Mouse (Mus musculus): ENCODE results near the gene A4gnt. TPM values are rescaled to one million over a fixed set of nuclear protein-coding genes. Genes with fewer than 3 reads are reported as not detected.
A peak's percentile ranks its signal among the peaks of the same experiment; 100 is the strongest.

A4gnt gene
- polyA plus RNA-seq, 1 experiment, result not detected

DNA sequence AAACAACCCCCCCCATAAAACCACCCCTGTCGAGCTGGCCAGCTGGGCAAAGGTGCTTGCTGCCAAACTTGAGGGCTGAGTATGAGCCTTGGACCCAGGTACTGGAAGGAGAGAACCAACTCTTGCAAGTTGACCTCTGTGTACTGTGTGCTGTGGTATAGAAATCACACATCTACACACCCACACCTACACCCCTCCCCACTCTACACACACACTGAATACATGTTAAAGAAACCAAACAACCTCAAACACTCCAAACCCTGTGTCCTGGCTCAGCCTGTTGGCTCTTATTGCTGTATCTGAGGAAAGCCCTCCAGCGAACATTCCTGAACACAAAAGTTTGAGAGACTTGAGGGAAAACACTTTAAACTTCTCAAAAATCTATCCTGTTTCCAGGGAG lies 10.7 kb downstream of the A4gnt start:
- H3K27me3 ChIP-seq (ENCODE audit: control insufficient read depth, insufficient read depth, insufficient read length), result no peaks in the 10 kb centered on the region
- no peak overlapping the region for H3ac ChIP-seq (ENCODE audit: control insufficient read depth, insufficient read length)
- no peaks in the 10 kb centered on the region for H3K36me3 ChIP-seq (ENCODE audit: control insufficient read depth, insufficient read depth)
- TF ChIP-seq POLR2AphosphoS2 (IDR thresholded peaks at IDR 0.05; ENCODE audit: insufficient read length, low read depth), result no peak
- TF ChIP-seq E2F4 (IDR thresholded peaks at IDR 0.05; ENCODE audit: insufficient read depth), result no peak
- TF ChIP-seq MAX (IDR thresholded peaks at IDR 0.05; ENCODE audit: low read depth), result no peak
- no peak for TF ChIP-seq TCF12 (IDR thresholded peaks at IDR 0.05; ENCODE audit: insufficient read depth, poor library complexity, severe bottlenecking)
- no peak for TF ChIP-seq USF1 (IDR thresholded peaks at IDR 0.05; ENCODE audit: low read depth)
- TF ChIP-seq REST (IDR thresholded peaks at IDR 0.05; ENCODE audit: insufficient read depth, insufficient read length), result no peak
- no peak for TF ChIP-seq MYOG (IDR thresholded peaks at IDR 0.05; ENCODE audit: control insufficient read depth in 1 of 3, insufficient read depth in 1 of 3, insufficient read length in 2 of 3, low read depth in 2 of 3)
- TF ChIP-seq MYOD1 (IDR thresholded peaks at IDR 0.05; ENCODE audit: control insufficient read depth in 1 of 3, insufficient read length in 2 of 3, low read depth in 2 of 3), result no peak
- TF ChIP-seq TCF3 (IDR thresholded peaks at IDR 0.05; ENCODE audit: insufficient read length, low read depth), result no peak
- no peak for TF ChIP-seq POLR2A (IDR thresholded peaks at IDR 0.05; ENCODE audit: insufficient read length, low read depth)
- TF ChIP-seq CEBPB (IDR thresholded peaks at IDR 0.05; ENCODE audit: insufficient read depth, poor library complexity, severe bottlenecking), result no peak
- TF ChIP-seq SRF (IDR thresholded peaks at IDR 0.05; ENCODE audit: control insufficient read depth, insufficient read length, low read depth), result no peak
- H3K79me2 ChIP-seq (ENCODE audit: control insufficient read depth, insufficient read depth), result no peaks in the 10 kb centered on the region
- H3K4me2 ChIP-seq (ENCODE audit: low read depth), result no peak overlapping the region
- H3K4me3 ChIP-seq, result no peak overlapping the region

DNA sequence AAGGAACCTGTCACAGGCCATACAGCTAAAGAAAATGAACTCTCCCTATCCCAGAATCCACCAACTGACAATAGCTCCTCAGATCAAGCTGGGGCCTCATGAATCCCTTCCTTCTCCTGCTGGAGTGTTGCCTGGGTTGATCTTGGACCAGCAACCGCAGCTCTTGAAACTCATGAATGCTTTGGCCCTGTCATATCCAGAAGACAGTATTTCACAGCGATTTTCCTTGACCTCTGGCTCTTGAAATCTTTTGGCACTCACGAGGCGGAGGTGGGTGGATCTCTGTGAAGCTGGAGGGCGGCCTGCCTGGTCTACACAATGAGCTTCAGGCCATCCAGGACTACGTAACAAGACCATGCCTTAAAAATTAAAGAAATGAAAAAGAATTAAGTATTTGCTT lies 11.8 kb downstream of the A4gnt start:
- TF ChIP-seq SRF (IDR thresholded peaks at IDR 0.05; ENCODE audit: control insufficient read depth, insufficient read length, low read depth), result no peak
- TF ChIP-seq POLR2AphosphoS2 (IDR thresholded peaks at IDR 0.05; ENCODE audit: insufficient read length, low read depth), result no peak
- no peak for TF ChIP-seq E2F4 (IDR thresholded peaks at IDR 0.05; ENCODE audit: insufficient read depth)
- no peak for TF ChIP-seq USF1 (IDR thresholded peaks at IDR 0.05; ENCODE audit: low read depth)
- no peak for TF ChIP-seq TCF12 (IDR thresholded peaks at IDR 0.05; ENCODE audit: insufficient read depth, poor library complexity, severe bottlenecking)
- TF ChIP-seq MAX (IDR thresholded peaks at IDR 0.05; ENCODE audit: low read depth), result no peak
- H3K4me2 ChIP-seq (ENCODE audit: low read depth), result no peak overlapping the region
- no peak overlapping the region for H3ac ChIP-seq (ENCODE audit: control insufficient read depth, insufficient read length)
- H3K36me3 ChIP-seq (ENCODE audit: control insufficient read depth, insufficient read depth), result no peaks in the 10 kb centered on the region
- H3K4me3 ChIP-seq, result no peak overlapping the region
- peaks cover 2% of the 10 kb centered on the region for H3K79me2 ChIP-seq (ENCODE audit: control insufficient read depth, insufficient read depth)
- H3K27me3 ChIP-seq (ENCODE audit: control insufficient read depth, insufficient read depth, insufficient read length), result no peaks in the 10 kb centered on the region

DNA sequence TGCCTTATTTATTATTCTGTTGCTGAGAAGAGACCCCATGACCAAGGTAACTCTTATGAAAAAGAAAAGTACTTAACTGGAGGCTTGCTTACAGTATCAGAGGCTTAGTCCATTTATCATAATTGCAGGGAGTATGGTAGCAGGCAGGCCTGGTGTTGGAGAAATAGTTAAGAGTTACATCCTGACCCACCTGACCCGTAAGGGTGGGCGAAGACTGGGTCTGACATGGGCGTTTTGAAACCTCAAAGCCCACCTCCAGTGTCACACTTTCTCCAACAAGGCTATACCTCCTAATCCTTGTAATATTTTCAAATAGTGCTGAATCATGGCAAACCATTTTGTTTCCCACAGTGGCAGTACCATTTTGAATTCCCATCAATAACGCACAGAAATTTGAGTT lies 16.3 kb downstream of the A4gnt start:
- H3K36me3 ChIP-seq (ENCODE audit: control insufficient read depth, insufficient read depth), result no peaks in the 10 kb centered on the region
- no peaks in the 10 kb centered on the region for H3K27me3 ChIP-seq (ENCODE audit: control insufficient read depth, insufficient read depth, insufficient read length)
- H3K4me2 ChIP-seq (ENCODE audit: low read depth), result peak overlapping the region; percentile 66
- TF ChIP-seq MYOD1 (IDR thresholded peaks at IDR 0.05; ENCODE audit: control insufficient read depth in 1 of 3, insufficient read length in 2 of 3, low read depth in 2 of 3) (no peak), POLR2AphosphoS2 (IDR thresholded peaks at IDR 0.05; ENCODE audit: insufficient read length, low read depth) (no peak), MAX (IDR thresholded peaks at IDR 0.05; ENCODE audit: low read depth) (no peak), POLR2A (IDR thresholded peaks at IDR 0.05; ENCODE audit: insufficient read length, low read depth) (no peak), TCF3 (IDR thresholded peaks at IDR 0.05; ENCODE audit: insufficient read length, low read depth) (no peak), CEBPB (IDR thresholded peaks at IDR 0.05; ENCODE audit: insufficient read depth, poor library complexity, severe bottlenecking) (no peak), SRF (IDR thresholded peaks at IDR 0.05; ENCODE audit: control insufficient read depth, insufficient read length, low read depth) (no peak), USF1 (IDR thresholded peaks at IDR 0.05; ENCODE audit: low read depth) (no peak), E2F4 (IDR thresholded peaks at IDR 0.05; ENCODE audit: insufficient read depth) (no peak), REST (IDR thresholded peaks at IDR 0.05; ENCODE audit: insufficient read depth, insufficient read length) (no peak), TCF12 (IDR thresholded peaks at IDR 0.05; ENCODE audit: insufficient read depth, poor library complexity, severe bottlenecking) (no peak), MYOG (IDR thresholded peaks at IDR 0.05; ENCODE audit: control insufficient read depth in 1 of 3, insufficient read depth in 1 of 3, insufficient read length in 2 of 3, low read depth in 2 of 3) (no peak)
- H3K79me2 ChIP-seq (ENCODE audit: control insufficient read depth, insufficient read depth), result peaks cover 43% of the 10 kb centered on the region
- no peak overlapping the region for H3ac ChIP-seq (ENCODE audit: control insufficient read depth, insufficient read length)
- peak overlapping the region; percentile 87 for H3K4me3 ChIP-seq

DNA sequence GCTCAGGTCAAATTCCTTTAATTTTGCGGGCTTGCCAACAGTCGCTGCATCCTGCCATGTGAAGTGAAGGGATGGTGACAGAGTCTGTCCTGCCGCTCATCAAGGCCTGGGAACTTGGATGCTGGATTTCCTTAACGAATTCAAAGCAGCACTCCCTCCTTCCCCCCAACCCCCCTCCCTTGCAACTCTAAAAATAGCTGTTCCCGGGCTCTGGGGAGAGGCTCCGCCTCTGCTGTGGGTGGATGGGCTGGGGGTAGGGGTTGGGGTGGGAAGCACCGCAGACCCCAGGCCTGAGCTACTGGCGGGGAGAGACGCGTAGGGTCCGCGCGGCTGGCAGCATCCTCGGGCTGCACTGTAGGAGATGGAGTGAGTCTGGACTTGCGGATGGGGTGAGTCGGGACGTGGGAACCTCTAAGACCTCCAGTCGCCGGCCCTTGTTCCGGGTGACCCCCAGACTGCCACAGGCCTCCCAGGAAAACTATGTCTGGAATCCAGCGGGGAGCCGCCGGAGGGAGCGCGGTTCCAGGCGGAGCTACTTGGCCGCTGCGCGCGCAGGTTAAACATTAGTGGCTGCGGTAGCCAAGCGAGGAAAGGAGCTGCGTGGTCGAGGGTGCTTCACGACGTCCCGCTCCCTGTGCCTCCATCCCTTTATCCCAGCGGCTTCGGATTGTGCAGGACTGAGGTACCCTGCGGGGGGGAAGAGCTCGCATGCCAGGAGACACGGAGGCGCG lies 17.1 kb downstream of the A4gnt start, which contains the start of gene Dzip1l:
Dzip1l (plus strand) TSS at position 216 of the 731 bp plus-strand sequence.
- peak within 1 kb of the TSS; percentile 87 for H3K4me3 ChIP-seq
- H3K79me2 ChIP-seq (ENCODE audit: control insufficient read depth, insufficient read depth), result peaks cover 47% of the 10 kb centered on the region
- peak within 1 kb of the TSS; percentile 36 for H3ac ChIP-seq (ENCODE audit: control insufficient read depth, insufficient read length)
- H3K4me2 ChIP-seq (ENCODE audit: low read depth), result peak within 1 kb of the TSS; percentile 66
- TF ChIP-seq POLR2A (IDR thresholded peaks at IDR 0.05; ENCODE audit: insufficient read length, low read depth) (peak; percentile 79), REST (IDR thresholded peaks at IDR 0.05; ENCODE audit: insufficient read depth, insufficient read length) (no peak), POLR2AphosphoS2 (IDR thresholded peaks at IDR 0.05; ENCODE audit: insufficient read length, low read depth) (peak; percentile 71)
- no peaks in the 10 kb centered on the region for H3K27me3 ChIP-seq (ENCODE audit: control insufficient read depth, insufficient read depth, insufficient read length)
- no peaks in the 10 kb centered on the region for H3K36me3 ChIP-seq (ENCODE audit: control insufficient read depth, insufficient read depth)

DNA sequence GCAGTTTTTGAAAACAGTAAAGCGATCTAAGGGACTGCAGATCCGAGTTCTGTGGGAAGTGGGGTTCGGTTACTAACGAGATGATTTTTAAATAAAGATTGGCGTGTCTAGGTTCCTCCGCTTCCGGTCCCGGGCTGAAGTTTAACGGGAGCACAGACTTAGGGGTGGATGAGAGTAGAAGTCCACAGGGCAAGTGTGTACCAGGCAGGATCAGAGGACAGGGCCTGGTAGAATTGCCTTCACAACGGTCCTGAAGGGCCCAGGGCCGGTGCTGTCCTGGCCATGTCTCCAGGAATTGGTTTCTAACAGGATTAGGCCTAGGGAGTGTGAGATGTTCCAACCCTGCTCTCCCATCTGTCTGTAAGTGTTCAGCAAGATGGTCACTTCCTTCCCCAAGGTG lies 17.8 kb downstream of the A4gnt start:
- H3K79me2 ChIP-seq (ENCODE audit: control insufficient read depth, insufficient read depth), result peaks cover 47% of the 10 kb centered on the region
- H3K27me3 ChIP-seq (ENCODE audit: control insufficient read depth, insufficient read depth, insufficient read length), result no peaks in the 10 kb centered on the region
- peak overlapping the region; percentile 36 for H3ac ChIP-seq (ENCODE audit: control insufficient read depth, insufficient read length)
- TF ChIP-seq POLR2A (IDR thresholded peaks at IDR 0.05; ENCODE audit: insufficient read length, low read depth), result no peak
- TF ChIP-seq TCF3 (IDR thresholded peaks at IDR 0.05; ENCODE audit: insufficient read length, low read depth), result no peak
- no peak for TF ChIP-seq POLR2AphosphoS2 (IDR thresholded peaks at IDR 0.05; ENCODE audit: insufficient read length, low read depth)
- H3K36me3 ChIP-seq (ENCODE audit: control insufficient read depth, insufficient read depth), result no peaks in the 10 kb centered on the region
- H3K4me2 ChIP-seq (ENCODE audit: low read depth), result peak overlapping the region; percentile 66
- H3K4me3 ChIP-seq, result peak overlapping the region; percentile 87
